Mouse (Mus musculus) monocyte, adult 5-6 weeks (primary cell): ENCODE results near the gene Olfr124. TPM values are rescaled to one million over a fixed set of nuclear protein-coding genes. Genes with fewer than 3 reads are reported as not detected.

Source experiments
- ATAC-seq: fragments of 153-309, 156-312 bp; replicated peaks from 2 replicates; pipeline ENCODE4 v1.8.0; 2017; ENCODE audit warnings: mild to moderate bottlenecking; ENCODE audit not compliant: low TSS enrichment, insufficient number of reproducible peaks, severe bottlenecking, poor library complexity, low FRiP score
- total RNA-seq: library from RNA; stranded (forward); fragments of 200-1000, 200-491, 200-594 nt; gene quantifications from 3 replicates; pipeline ENCODE4 v1.2.3, GENCODE M21; 2017

Olfr124 gene
- not detected in 3 replicates for total RNA-seq

DNA sequence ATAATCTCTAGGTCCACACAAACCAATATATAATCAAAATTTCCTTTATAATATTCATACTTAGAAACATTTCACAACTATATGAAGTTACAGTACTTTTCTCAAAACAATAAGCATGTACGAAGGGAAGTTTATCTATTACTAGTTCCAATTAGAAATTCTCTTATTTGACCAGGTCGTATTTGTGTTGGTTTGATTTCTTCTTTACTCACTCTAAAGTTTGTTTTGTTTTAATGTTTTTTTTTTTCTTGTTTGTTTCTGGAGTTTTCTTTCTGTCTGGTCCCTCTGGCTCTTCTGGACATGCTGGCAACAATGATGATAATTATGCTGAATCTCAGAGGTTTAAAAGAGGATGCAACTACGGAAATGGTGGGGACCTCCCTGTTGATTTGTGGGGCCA is at the start of gene Olfr124:
Olfr124 (plus strand) TSS at position 301 of the 400 bp plus-strand sequence.
- no peak for ATAC-seq

DNA sequence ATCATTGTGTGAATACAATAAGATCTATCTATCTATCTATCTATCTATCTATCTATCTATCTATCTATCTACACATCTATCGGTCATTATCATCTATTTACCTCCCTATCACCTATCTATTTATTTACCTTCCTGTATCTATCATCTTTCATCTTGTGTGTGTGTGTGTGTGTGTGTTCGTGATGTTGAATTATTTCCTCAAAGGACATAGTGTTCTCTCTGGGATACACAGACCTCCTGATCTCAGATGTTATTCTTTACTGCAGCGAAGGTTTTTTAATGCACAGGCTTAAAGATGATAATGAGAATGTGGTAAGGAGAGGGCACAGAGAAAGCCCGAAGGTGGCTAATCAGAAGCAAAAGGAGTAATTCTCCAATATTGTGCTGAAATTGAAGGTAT is 31.4 kb upstream of the Olfr124 start, which contains the start of gene Olfr122:
Olfr122 (plus strand) TSS at position 301 of the 400 bp plus-strand sequence.
- ATAC-seq, result no peak

DNA sequence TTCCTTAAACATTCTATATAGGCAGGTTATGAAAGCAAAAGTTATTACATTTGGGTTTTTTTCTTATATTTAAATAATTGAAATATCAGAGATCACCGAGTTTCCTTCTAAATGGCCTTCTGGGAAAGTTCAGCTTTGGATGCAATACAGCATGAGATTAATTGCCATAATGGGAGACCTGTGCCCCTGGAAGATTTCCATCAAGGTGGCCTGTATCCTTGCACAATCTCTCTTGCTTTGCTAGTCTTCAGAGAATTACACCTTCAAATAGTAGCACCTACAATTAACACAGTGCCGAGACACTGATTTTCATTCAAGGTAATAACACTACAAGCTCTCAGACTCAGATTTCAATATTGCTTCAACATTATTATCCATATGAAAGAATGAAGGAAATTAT is 6.5 kb upstream of the Olfr124 start, which contains the start of gene Olfr123:
Olfr123 (plus strand) TSS at position 301 of the 400 bp plus-strand sequence.
- no peak for ATAC-seq

DNA sequence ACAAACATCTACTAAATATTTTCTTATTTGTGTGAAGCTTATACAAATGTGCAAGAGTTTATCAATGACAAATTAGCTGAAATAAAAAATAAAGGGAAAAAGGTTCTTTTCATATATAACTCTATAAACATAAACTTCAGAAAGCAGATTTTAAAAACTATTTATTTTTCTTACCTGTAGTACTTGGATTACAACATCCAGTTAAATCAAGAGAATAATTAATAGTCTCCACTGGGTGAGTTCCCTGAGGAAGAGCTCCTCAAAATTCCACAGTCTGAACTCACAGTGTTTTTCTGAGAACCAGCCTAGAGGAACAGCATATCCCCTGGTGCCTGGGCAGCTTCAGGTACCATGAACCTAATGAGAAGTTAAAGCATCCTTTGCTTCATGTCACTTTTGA is 33.0 kb downstream of the Olfr124 start, which contains the start of gene Olfr125:
Olfr125 (plus strand) TSS at position 301 of the 400 bp plus-strand sequence.
- ATAC-seq, result no peak

DNA sequence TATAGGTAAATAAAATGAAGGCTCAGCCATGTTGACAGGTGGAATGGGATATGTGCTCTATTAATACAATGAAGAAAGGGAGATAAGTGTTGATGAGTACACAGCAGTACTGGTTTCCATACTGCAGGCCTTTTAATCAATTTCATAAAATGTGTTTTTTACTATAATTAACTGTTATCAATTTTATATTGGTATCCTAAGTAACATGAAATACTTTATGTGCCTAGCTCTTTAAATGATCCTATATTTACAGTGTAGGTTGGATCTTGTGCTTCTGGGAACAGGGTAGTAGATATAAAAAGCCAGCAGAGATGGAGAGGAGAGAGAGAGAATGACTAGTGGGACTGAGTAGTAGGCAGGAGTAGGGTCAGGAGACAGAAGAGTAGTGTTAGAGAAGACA is 47.5 kb downstream of the Olfr124 start, which contains the start of gene Olfr126:
Olfr126 (plus strand) TSS at position 301 of the 400 bp plus-strand sequence.
- ATAC-seq, result no peak

Other genes starting within 250 kb of the Olfr124 start
- not detected in 3 replicates for gene Olfr112, start 230.4 kb upstream of the Olfr124 start, total RNA-seq
- gene Olfr113, start 222.2 kb upstream of the Olfr124 start, total RNA-seq, result not detected in 3 replicates
- not detected in 3 replicates for gene Olfr114, start 207.1 kb upstream of the Olfr124 start, total RNA-seq
- not detected in 3 replicates for gene Olfr115, start 172.8 kb upstream of the Olfr124 start, total RNA-seq
- not detected in 3 replicates for gene Olfr116, start 172.7 kb upstream of the Olfr124 start, total RNA-seq
- not detected in 3 replicates for gene Olfr117, start 136.1 kb upstream of the Olfr124 start, total RNA-seq
- not detected in 3 replicates for gene Olfr118, start 132.9 kb upstream of the Olfr124 start, total RNA-seq
- gene Olfr119, start 103.3 kb upstream of the Olfr124 start, total RNA-seq, result not detected in 3 replicates
- not detected in 3 replicates for gene Olfr120, start 78.1 kb upstream of the Olfr124 start, total RNA-seq
- not detected in 3 replicates for gene Olfr121, start 51.0 kb upstream of the Olfr124 start, total RNA-seq
- gene Olfr122, start 31.3 kb upstream of the Olfr124 start, total RNA-seq, result not detected in 3 replicates
- gene Olfr123, start 6.4 kb upstream of the Olfr124 start, total RNA-seq, result not detected in 3 replicates
- not detected in 3 replicates for gene Olfr125, start 33.1 kb downstream of the Olfr124 start, total RNA-seq
- gene Olfr126, start 47.6 kb downstream of the Olfr124 start, total RNA-seq, result not detected in 3 replicates
- gene Olfr127, start 100.5 kb downstream of the Olfr124 start, total RNA-seq, result not detected in 3 replicates
- not detected in 3 replicates for gene Olfr128, start 120.7 kb downstream of the Olfr124 start, total RNA-seq
- gene Olfr761, start 153.2 kb downstream of the Olfr124 start, total RNA-seq, result not detected in 3 replicates